22 mouse cellular contexts compared by ENCODE assay signal in the genomic region with DNA sequence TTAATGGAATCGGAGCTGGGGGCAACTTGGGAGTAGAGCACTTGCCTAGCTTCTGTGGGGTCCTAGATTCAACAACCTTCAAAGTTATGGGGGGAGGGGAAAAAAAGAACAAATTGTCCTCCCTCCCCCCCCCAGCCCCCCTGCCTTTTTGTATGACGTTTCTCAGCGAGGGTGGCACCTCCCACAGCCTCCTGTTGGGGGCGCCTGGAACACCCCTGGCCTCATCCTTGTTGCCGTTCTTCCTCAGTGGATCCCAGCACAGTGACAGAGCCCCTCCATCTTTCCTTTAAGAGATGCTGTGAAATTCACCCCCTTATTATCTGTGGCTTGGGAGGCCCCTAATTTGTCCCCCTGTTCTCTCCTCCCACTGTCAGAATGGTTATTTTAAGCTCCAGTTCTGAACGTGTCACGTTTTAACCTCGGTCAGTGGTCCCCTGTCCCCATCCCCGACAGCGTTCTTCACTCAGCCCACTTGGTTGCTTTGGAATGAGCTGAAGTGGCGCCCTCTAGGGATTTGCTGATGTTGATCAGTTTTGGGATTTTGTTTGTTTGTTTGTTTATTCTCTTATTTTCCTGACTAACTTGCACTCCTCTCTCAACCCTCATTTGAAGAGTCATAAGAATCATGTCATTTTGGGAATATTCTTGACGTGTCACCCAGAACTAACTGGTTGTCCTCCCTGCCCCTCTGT. TPM values are rescaled to one million over a fixed set of nuclear protein-coding genes. Genes with fewer than 3 reads are reported as not detected.
DNase-seq lines count a peak whose midpoint lies in the region; ATAC-seq and TF ChIP-seq lines count a peak whose summit lies in the region.
"Had no signal": no experiment of that assay in that cellular context is flagged by ENCODE, and none has a peak within 500 bp of the region (broad histone marks: within the 10 kb centered on the region; RNA-seq: fewer than 3 reads in every experiment).

No protein-coding gene starts in this region.

- no peaks in the 10 kb centered on the region for H3K27me3 ChIP-seq in heart, embryonic 10.5 days (ENCODE audit: insufficient read depth, poor library complexity, severe bottlenecking)
- no peaks in the 10 kb centered on the region for H3K27me3 ChIP-seq in heart, embryonic 12.5 days (replicated peaks)
- H3K27me3 ChIP-seq in spleen, adult 2 months (ENCODE audit: control insufficient read depth, insufficient read depth, low read length), result no peaks in the 10 kb centered on the region
- no peaks in the 10 kb centered on the region for H3K27me3 ChIP-seq in Patski
- H3K27me3 ChIP-seq in kidney, embryonic 14.5 days (ENCODE audit: control insufficient read depth, insufficient read depth, low read length), result no peaks in the 10 kb centered on the region
- H3K27me3 ChIP-seq: forebrain, embryonic 12.5 days; kidney, embryonic 15.5 days; lung, embryonic 15.5 days; midbrain, embryonic 12.5 days had no signal

- H3K27ac ChIP-seq in heart, embryonic 10.5 days, result no peak overlapping the region
- no peak overlapping the region for H3K27ac ChIP-seq in heart, embryonic 12.5 days (ENCODE audit: poor library complexity, severe bottlenecking)
- 0 out of 2 replicates have a peak overlapping the region, but pooled peaks have one; percentile 20 for H3K27ac ChIP-seq in spleen, adult 2 months (ENCODE audit: insufficient read depth, low read length)
- no peak overlapping the region for H3K27ac ChIP-seq in kidney, embryonic 14.5 days (ENCODE audit: low read depth, low read length)
- H3K27ac ChIP-seq: forebrain, embryonic 12.5 days; kidney, embryonic 15.5 days; limb, embryonic 10.5 days; lung, embryonic 15.5 days; macrophage; midbrain, embryonic 12.5 days had no signal

- no peak for TF ChIP-seq POLR2A in spleen, adult 2 months (IDR thresholded peaks at IDR 0.05; ENCODE audit: low read depth, low read length)

- no peak overlapping the region for H3K4me3 ChIP-seq in heart, embryonic 10.5 days
- H3K4me3 ChIP-seq in heart, embryonic 12.5 days, result no peak overlapping the region
- H3K4me3 ChIP-seq in spleen, adult 2 months (ENCODE audit: extremely low read depth, insufficient read depth, insufficient read length), result no peak overlapping the region
- no peak overlapping the region for H3K4me3 ChIP-seq in kidney, embryonic 14.5 days (ENCODE audit: low read length)
- H3K4me3 ChIP-seq: forebrain, embryonic 12.5 days; kidney, embryonic 15.5 days; limb, embryonic 10.5 days; lung, embryonic 15.5 days; midbrain, embryonic 12.5 days had no signal

- 48% methylated on average over 12 of the region's 12 CpGs for WGBS in heart, embryonic 10.5 days
- 45% methylated on average over 12 of the region's 12 CpGs for WGBS in heart, embryonic 12.5 days
- WGBS in spleen, adult 2 months, result 62% methylated on average over 12 of the region's 12 CpGs
- 52% methylated on average over 12 of the region's 12 CpGs for WGBS in kidney, embryonic 14.5 days

- H3K9me3 ChIP-seq in heart, embryonic 10.5 days, result no peaks in the 10 kb centered on the region
- no peaks in the 10 kb centered on the region for H3K9me3 ChIP-seq in heart, embryonic 12.5 days (replicated peaks)
- 0 out of 2 replicates have a peak, but pooled peaks cover 5% of the 10 kb centered on the region for H3K9me3 ChIP-seq in kidney, embryonic 14.5 days (ENCODE audit: control insufficient read depth, low read length)
- H3K9me3 ChIP-seq: kidney, embryonic 15.5 days; limb, embryonic 10.5 days; lung, embryonic 15.5 days; midbrain, embryonic 12.5 days had no signal

- no peak overlapping the region for H3K9ac ChIP-seq in heart, embryonic 12.5 days
- no peak overlapping the region for H3K9ac ChIP-seq in kidney, embryonic 14.5 days (ENCODE audit: low read depth, low read length)
- H3K9ac ChIP-seq: forebrain, embryonic 12.5 days; kidney, embryonic 15.5 days; lung, embryonic 15.5 days; midbrain, embryonic 12.5 days had no signal

- CTCF ChIA-PET in Patski (lab: Charles Lee), result interaction anchor here (0.9 to 2.3 kb wide), 3 partner anchors 15 to 191 kb away, joined by 4 to 8 read pairs (median 6); no protein-coding TSS in a partner anchor

- no peak for TF ChIP-seq CTCF in spleen, adult 2 months (IDR thresholded peaks at IDR 0.05; ENCODE audit: extremely low read depth, insufficient read depth, insufficient read length, insufficient replicate concordance)
- peak; percentile 40 for TF ChIP-seq CTCF in Patski (IDR thresholded peaks at IDR 0.05)

- no peaks in the 10 kb centered on the region for H3K36me3 ChIP-seq in heart, embryonic 10.5 days
- no peaks in the 10 kb centered on the region for H3K36me3 ChIP-seq in heart, embryonic 12.5 days
- H3K36me3 ChIP-seq in spleen, adult 2 months (ENCODE audit: control insufficient read depth, insufficient read depth, low read length), result no peaks in the 10 kb centered on the region
- H3K36me3 ChIP-seq in kidney, embryonic 14.5 days (ENCODE audit: control insufficient read depth, insufficient read depth, low read length), result no peaks in the 10 kb centered on the region
- H3K36me3 ChIP-seq: forebrain, embryonic 12.5 days; kidney, embryonic 15.5 days; limb, embryonic 10.5 days; lung, embryonic 15.5 days; midbrain, embryonic 12.5 days had no signal

- peak; percentile 60 for DNase-seq in heart, embryonic 10.5 days (ENCODE audit: low spot score)
- DNase-seq in spleen, adult 2 months (ENCODE audit: low read depth in 1 of 2, low spot score in 2 of 2), result no peak
- DNase-seq in spleen, postnatal 14 days (ENCODE audit: low spot score in 2 of 2), result no peak
- DNase-seq in Patski (ENCODE audit: low read depth, low spot score), result no peak
- no peak for DNase-seq in embryo, embryonic 9.5 days (ENCODE audit: extremely low spot score)
- DNase-seq: adrenal gland, postnatal 10 days; cerebellum, adult 8-10 months; gastrocnemius, postnatal 10 days; heart, postnatal 14 days had no signal

- no peak overlapping the region for H3K4me2 ChIP-seq in heart, embryonic 12.5 days
- H3K4me2 ChIP-seq in kidney, embryonic 14.5 days (replicated peaks; ENCODE audit: low read depth, low read length), result no peak overlapping the region
- H3K4me2 ChIP-seq: forebrain, embryonic 12.5 days; kidney, embryonic 15.5 days; liver, embryonic 11.5 days; lung, embryonic 15.5 days; midbrain, embryonic 12.5 days had no signal

- in situ Hi-C loops in Patski (cut with MboI; ENCODE audit: low pct_unique_long_range_greater_than_20kb), result no loop called here

- POLR2A ChIA-PET in Patski (lab: Charles Lee), result no interaction called here

- ATAC-seq in heart, embryonic 12.5 days (ENCODE audit: insufficient number of reproducible peaks, low FRiP score), result no peak
- ATAC-seq in Patski, result no peak
- no peak for ATAC-seq in kidney, embryonic 14.5 days (ENCODE audit: low FRiP score, low TSS enrichment)
- ATAC-seq: hindbrain, embryonic 16.5 days had no signal

- peaks cover 4% of the 10 kb centered on the region; the same call in 1 of the 2 replicates for H3K4me1 ChIP-seq in heart, embryonic 10.5 days
- peaks cover 9% of the 10 kb centered on the region for H3K4me1 ChIP-seq in heart, embryonic 12.5 days (replicated peaks)
- 0 out of 2 replicates have a peak, but pooled peaks cover under 1% of the 10 kb centered on the region for H3K4me1 ChIP-seq in spleen, adult 2 months (ENCODE audit: control insufficient read depth, insufficient read depth, insufficient read length)
- no peaks in the 10 kb centered on the region for H3K4me1 ChIP-seq in kidney, embryonic 14.5 days (ENCODE audit: control insufficient read depth, insufficient read depth, low read length)
- H3K4me1 ChIP-seq: forebrain, embryonic 12.5 days; limb, embryonic 10.5 days; lung, embryonic 15.5 days; midbrain, embryonic 12.5 days had no signal

RNA-seq across cellular contexts. Expression of a gene that starts 12.5 kb away (rescaled TPM):
- polyA plus RNA-seq in heart, embryonic 10.5 days (2016; fragmentation: Nextera tagmentation; extraction: Ambion mirVana), result 27.6 and 31.7 TPM in 2 replicates
- polyA plus RNA-seq in heart, embryonic 12.5 days (2016; fragmentation: Nextera tagmentation; extraction: Ambion mirVana), result 30.5 and 33.0 TPM in 2 replicates
- polyA plus RNA-seq in spleen, adult 2 months (2012; rRNA removed), result 3.1 and 3.6 TPM in 2 replicates
- 59.3 TPM for polyA plus RNA-seq in Patski (2021)
- polyA plus RNA-seq in kidney, embryonic 14.5 days (2014; fragmentation: Nextera tagmentation; extraction: Ambion mirVana), result 47.7 and 49.4 TPM in 2 replicates

RNA-seq across cellular contexts. Expression of a gene that starts 31.3 kb away (rescaled TPM):
- not detected in 2 replicates for polyA plus RNA-seq in heart, embryonic 10.5 days (2016; fragmentation: Nextera tagmentation; extraction: Ambion mirVana)
- polyA plus RNA-seq in heart, embryonic 12.5 days (2016; fragmentation: Nextera tagmentation; extraction: Ambion mirVana), result not detected in 2 replicates
- not detected in 2 replicates for polyA plus RNA-seq in spleen, adult 2 months (2012; rRNA removed)
- 32.0 TPM for polyA plus RNA-seq in Patski (2021)
- 2.0 and 3.2 TPM in 2 replicates for polyA plus RNA-seq in kidney, embryonic 14.5 days (2014; fragmentation: Nextera tagmentation; extraction: Ambion mirVana)
- polyA plus RNA-seq: frontal cortex, adult 2 months; hindbrain, embryonic 16.5 days; kidney, embryonic 15.5 days; liver, embryonic 11.5 days; macrophage; midbrain, embryonic 12.5 days; small intestine, adult 2 months; stomach, embryonic 14.5 days had no signal
